Mouse (Mus musculus) layer of hippocampus, postnatal 25 days (tissue): Measurements from ENCODE around the gene Fam178b. TPM values are rescaled to one million over a fixed set of nuclear protein-coding genes. Genes with fewer than 3 reads are reported as not detected.
"Not testable (repeated sequence)": the region's sequence is repeated elsewhere in the genome, so short reads cannot be mapped to it uniquely, and the experiment has no call there.

Source experiments
- DNase-seq, 2 experiments: peaks; one replicate each; pipeline ENCODE4 v3.0.0; 2022; ENCODE audit warnings: mixed read lengths in 2 of 2, low spot score in 1 of 2; ENCODE audit errors: extremely low spot score in 1 of 2
- total RNA-seq, 2 experiments: library from RNA; stranded (reverse); gene quantifications; 2 replicates each; pipeline ENCODE4 v1.2.3; 2021

Fam178b gene
- total RNA-seq, 2 experiments from 2014 or later, result 0.34 TPM; not detected in 1

DNA sequence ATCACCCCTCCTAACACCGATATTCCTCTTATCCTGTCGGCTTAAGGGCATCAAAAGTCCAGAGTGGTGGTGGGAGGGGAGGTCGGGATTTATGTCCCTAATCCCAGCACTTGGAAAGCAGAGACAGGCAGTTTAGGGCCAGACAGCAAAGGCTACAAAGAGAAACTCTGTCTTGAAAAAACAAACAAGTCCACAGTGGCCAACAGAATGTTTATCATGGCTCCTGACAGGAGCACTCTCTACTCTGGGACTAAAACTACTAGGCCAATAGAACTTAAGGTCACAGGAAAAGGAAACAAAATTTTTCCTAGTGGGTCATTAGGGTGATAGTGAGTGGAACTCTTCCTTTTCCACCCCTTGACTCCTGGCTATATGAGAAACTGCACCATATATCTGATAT is 8.0 kb downstream of the Fam178b start:
- DNase-seq, result no peak

DNA sequence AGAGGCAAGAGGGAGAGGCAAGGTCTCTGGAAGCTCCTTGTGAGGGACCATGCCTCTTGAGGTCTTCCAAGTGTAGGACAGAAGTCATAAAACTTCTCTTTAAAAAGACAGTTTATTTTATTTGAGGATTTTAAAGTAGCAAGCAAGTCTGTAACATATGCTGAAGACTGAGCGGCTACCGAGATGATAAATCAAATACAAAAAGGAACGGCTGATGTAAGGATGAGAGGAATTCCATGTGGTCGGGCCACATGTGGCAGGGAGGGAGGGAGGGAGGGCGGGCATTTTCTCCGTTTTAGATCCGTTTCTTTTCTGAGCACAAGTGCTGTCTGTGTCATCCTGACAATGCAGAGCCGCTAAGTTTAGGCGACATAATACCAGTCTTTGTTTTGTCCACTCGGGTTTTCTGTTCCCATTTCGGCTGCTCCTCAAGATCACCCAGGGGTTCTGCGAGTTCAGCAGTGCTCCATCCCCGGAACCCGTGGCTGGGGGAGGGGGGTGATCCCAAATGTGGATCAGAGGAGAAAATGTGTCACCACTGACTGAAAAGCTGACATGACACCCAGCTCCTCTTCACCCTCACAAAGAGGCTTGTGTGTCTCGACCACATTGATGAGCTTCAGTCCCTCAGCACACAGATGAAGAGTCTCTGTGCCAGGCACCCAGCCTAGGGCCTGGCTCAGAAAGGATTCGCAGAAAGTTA is 10.2 kb downstream of the Fam178b start:
- no peak for DNase-seq

DNA sequence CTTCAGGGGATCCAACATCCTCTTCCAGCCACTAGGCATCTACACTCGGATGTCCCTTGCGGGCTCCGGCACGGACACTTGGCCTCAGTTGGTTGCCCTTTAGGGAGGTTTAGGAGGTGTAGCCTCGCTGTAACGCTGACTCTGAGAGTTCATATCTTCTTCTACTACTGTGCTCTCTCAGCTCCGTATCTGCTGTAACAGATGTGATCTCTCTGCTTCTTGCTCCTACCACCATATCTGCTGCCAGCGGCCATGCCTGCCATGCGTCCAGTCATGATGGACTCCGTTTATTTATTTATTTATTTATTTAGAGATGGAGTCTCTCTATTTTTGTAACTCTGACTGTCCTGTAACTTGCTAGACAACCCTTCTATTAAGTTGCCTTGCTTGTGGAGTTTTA is 11.7 kb downstream of the Fam178b start:
- DNase-seq, result no peak

DNA sequence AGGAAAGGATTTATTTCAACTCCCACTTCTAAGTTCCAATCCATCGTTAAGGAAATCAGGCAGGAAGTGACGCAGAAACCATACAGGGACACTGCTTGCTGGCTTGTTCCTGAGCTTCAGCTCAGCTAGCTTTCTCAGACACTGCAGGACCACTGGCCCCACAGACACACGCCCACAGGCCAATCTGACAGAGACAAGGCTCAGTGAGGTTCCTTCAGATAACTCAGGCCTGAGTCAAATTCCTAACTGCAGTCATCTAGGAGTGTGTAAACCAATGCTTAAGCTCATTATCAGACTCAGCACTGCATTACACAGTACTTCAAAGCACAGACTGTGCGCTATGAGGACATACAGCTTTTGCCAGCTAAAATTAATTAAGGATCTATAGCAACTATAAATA is 12.7 kb downstream of the Fam178b start:
- DNase-seq, result no peak

DNA sequence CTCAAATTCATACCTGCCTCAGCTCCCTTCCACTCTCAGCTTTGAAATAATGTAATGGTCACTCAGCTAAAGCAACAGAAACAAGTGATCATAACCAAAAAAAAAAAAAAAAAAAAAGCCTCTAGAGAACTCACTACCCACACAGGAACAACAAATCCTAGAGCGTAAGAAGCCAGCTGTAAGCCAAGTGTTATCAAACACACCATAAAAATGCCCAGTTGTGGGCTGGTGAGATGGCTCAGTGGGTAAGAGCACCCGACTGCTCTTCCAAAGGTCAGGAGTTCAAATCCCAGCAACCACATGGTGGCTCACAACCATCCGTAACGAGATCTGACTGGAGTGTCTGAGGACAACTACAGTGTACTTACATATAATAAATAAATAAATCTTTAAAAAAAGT is 15.0 kb downstream of the Fam178b start:
- DNase-seq, result not testable (repeated sequence)

DNA sequence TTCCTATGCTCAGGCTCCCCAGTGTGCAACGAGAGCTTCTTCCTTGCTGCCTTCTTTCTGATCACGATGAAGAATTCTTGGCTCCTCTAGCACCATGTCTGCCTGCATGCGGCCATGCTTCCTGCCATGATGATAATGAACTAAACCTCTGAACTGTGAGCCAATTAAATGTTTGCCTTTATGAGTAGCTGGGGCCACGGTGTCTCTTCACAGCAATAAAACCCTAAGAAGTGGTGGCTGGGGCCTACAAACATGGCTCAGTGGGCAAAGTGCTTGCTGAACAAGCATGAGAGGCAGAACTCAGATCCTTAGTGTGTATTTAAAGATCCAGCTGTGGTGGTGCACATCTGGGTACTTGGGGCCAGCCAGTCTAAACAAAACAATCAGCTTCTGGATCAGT is 17.0 kb downstream of the Fam178b start:
- no peak for DNase-seq

DNA sequence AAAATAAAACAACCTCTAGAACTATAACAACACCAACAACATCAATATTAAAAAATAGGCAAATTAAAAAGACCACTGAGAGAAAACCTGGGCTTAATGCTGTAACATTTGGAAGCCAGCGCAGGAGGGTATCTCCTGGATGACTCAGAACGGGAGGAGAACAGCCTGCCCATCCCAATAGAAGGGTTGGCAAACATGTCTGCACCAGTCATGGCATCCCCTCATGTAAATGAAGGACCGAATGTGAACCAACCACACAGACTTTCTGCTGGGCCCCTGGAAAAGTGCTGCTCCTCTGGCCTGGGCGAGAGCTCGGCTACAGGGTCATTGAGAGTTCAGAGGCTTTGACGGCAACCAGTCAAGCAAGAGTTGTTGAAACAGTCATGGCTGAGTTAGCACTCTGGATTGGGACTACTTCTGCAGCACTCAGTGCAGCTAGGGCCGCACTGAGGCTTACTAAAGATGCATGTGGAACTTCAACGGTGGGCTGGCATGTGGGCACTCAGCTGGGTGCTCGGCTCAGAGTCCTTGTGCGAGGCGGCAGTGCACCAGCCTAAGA is 17.7 kb downstream of the Fam178b start:
- no peak for DNase-seq

DNA sequence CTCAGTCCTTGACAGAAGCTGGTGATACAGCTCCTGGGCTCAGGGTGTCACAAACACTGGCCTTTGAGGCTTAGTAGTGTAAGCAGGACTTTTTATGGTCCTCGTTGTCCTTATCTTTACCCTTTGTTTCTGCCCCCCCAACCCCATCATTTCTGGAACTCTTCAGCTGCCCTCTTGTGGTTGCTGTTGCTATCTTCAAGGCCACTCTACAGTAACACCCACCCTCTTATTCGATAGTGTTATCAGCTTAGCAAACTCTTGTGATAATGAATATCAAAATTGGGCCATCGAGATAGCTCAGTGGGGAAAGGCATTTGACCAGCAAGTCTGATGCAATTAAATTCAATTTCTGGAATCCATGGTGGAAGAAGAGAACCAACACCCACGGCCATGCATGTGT is 18.5 kb downstream of the Fam178b start:
- DNase-seq, result peak in 1 of 2 experiments; percentile 8

DNA sequence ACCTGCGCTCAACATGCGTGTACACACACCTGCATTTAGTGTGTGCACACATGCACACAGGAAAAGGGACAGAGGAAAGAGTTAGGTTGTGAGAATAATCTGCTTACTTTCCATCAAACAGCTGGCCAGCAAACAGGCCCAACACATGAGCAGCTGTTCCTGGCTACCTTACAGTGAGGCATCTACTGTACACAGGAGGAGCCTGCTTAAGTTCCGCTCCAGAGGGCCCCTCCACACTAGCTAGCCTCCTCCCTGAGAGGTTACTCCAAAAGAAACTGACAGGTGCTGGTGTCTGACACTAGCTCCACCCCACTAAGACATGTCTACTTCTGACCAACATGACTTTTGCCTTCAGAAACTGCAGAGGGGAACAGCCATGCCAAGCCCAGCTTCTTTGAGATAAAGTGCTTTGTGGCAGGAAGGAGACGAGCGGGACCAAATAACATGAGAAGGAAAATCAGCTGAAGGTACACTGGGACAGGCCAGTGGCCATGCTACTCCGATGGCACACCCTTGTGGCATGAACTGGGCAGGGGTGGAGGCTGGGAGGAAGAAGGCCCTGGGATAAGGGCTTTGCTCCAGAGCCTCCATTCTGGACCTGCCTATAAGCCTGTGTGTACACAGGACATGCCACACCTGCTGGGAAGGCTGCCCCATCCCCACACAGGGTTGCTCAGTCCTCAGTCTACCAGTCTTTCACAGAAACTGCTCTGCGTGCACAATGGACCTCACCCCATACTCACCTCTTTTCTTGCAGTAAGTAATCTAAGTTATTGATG is 24.2 kb downstream of the Fam178b start:
- DNase-seq, result no peak

DNA sequence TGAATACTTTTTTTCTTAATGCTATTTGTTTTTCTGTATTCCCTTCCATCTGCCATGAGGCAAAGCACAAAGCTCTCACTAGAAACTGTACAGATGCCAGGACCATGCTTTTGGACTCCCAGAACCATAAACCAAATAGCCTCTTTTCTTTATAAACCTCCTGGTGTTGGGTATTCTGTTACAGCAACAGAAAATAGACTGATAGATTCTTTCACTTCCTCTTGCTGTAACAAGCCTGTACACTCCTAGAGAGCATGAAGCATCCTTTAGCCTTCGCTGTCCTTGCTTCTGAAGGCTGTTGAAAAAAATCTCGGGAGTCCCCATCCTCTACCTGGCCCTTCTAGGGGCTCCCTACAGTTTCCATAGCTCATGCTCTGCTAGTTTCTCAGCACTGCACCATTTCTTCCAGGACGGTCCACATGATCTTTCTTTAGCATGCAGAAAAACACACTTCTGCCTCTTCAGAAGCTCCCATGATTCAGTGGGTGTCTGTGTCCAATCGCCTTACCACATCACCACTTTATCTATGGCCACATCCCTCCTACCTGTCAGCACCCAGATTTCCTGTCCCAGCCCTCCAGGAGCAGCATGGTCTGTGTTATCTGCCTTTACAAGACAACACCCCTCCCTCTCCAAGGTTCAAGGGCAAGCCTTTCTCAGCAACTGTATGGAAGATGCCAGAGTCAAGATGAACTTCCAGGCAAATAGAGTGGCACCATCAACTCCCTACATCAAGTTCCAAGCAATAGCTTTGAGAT is 25.1 kb downstream of the Fam178b start:
- no peak for DNase-seq

DNA sequence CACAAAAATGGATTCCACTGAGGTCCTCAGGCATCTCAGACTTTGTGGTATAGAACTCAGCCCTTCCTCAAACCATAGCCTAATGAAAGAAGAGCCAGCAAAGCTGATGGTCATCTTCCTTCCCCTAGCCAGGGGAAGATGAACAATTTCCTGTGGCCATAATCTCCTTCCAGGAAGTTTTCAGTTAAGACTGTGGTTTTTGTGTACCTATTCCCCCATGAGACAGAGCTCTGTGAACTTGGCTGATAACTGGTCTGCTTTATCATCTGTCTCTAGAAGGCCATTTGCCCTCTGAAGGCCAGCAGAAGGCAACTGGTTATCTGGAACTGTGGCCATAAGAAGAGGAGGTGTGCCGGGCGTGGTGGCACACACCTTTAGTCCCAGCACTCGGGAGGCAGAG is 26.8 kb downstream of the Fam178b start:
- no peak for DNase-seq

DNA sequence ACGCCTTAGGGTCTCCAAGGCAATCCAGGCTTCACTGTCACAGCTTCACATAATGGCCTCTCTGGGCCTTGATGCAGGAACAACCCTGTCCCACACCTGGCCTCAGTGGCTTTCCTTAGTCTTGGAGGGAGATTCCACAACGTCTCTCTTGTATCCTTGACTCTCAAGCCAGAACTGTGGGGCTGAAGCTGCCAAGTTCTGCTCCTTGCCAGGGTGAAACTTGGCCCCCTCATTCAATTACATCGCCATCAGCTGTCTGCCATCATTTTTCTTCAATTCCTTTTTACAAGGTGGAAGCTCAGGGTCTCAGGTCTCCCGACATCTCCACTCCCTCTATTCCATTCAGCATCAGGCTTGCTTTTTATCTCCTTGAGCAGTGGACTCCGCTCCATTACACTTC is 27.9 kb downstream of the Fam178b start:
- DNase-seq, result no peak

DNA sequence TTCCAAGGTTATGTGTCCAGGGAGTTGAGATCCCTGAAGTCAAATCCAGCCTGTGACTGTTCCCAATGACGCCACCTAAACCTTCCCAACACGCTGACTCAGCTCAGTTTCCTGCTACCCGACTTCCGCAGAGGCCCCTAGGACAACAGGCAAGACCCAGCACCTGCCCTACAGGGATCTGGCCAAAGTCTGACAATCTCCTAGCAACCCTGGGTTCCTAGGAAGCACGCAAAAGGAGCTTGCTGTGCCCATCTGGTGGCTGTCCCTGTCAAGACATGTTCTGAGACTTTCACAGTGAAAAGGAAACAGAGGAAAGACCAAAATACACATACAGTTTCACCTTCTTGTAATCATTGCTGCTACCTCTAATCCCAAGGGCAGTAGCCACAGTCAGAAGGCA is 35.4 kb downstream of the Fam178b start:
- DNase-seq, result no peak

DNA sequence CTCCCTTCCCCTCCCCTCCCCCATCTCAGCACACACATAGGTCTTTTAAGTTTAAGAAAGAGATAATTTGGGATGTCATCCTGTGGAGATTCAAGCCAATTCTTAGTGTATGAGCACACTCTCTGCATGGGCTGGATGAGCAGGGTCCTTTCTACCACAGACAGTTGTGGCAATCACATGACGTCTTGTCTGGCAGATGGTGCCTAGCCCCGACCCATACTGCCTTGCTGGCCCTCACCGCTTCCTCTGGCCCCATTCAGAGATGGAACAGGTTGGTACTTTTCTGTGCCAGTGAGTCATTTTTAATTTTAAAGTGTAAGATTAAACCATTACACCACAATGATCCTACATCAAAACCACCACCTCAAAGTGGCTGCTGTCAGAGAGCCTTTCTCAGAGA is 36.7 kb downstream of the Fam178b start:
- no peak for DNase-seq

DNA sequence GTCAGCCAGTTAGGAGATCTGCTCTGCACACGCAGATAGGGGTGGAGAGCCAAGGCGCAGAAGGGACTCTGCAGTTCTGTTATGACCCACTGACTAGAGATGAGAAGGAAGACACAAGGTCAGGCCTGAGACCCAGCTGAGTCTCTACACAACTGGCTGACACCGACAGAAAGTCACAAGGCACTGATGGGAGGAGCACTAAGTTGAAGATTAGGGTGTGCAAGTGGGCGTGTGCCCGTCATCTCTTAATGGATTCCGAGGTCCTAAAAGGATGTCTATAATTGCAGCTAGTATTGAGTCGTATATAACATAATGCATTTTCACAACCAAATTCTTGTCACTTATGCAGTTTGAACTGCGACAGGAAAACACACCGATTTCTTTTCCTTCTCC is 38.4 kb downstream of the Fam178b start:
- no peak for DNase-seq

DNA sequence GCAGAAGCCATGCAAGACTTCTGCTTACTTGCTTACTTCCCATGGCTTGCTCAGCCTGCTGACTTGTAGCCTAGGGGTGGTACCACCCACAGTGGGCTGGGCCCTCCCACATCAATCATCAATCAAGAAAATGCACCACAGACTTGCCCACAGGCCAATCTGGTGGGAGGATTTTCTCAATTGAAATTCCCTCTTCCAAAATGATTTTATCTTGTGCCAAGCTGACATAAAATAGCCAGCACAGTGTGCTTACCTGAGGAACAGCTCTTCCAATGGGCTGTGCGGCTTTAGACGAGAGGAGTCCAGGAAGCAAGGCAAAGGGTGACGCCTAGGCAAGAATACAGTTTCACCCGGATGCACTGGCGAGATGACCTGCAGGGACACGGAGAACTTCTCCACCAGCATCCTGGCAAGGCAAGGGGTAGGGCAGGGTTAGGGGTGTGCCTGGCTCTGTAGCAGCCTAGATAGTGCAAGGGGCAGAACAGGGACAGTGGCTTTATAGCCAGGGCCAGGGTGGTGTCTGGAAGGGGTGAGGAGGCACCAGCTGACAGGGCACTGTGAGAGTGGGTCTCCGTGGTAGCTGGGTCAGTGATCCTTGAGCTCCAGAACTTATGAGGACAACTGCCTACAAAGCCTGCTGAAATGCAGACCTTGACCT is 38.9 kb downstream of the Fam178b start:
- no peak for DNase-seq

DNA sequence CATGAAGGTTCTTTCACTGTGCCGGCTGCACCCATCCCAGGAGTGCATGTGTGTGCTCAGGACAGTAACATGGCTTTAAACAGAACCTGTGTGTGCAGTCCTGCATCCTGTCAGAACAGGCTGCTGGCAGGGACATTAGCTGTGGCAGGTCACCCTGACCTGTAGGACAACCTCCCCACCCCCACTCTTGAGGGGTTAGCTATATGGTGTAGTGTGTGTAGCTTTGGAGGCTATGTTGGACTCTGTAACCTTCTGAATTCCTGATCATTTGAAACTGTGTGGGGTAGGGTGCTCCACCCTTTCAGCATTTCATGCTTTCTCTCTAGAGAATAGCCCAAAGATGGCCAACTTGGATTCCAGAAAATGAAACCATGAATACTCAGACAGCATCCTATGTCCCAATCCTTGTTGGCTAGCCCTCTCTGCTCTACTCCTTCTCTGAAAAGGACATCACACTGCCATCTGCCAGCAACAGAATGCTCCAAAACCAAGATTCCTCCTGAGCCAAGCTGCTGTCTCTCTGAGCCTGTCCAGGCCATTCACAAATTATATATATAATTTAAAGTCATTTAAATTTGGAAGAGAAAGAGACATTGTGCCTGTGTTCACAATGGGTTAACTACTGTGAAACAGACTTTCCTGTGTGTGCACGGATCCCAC is 47.0 kb downstream of the Fam178b start:
- no peak for DNase-seq

DNA sequence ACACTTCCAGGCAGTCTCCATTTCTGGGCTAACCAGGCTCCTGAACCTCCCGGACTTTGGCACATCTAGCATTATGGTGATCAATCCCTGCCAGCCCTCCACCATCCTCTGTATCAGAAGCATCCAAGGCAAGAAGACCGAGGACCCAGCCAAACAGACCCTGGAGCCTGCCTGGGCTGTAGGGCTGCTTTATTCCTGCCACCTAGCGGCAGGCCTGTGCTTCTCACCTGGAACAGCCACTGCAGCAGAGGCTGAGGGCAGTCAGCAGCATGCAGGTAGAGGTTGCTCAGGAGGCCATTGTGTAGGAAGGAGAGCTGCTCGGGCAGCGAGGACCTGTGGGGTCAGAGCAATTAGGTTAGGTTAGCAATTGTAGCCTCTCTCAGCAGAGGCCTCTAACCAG is 48.0 kb downstream of the Fam178b start:
- peak; percentile 54 to 62 for DNase-seq

DNA sequence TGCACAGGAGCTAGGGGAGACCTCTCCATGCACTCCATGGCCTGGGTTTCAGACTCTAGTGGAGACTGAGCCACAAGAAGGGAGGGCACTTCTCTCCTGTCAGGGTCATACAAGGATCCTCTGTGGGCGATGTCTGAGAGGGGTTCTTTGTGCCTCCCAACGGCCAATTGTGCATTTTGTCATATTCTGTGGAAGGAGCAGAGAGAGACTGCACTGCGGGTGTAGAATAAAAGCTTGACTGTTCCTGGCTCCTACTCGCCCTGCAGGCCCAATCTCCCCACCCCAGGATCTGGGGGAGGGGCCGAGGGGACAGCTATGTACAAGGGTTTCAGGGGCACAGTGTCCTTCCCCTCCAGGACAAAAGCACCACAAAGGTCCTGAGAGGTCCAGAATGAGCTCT is 49.1 kb downstream of the Fam178b start:
- DNase-seq, result no peak

DNA sequence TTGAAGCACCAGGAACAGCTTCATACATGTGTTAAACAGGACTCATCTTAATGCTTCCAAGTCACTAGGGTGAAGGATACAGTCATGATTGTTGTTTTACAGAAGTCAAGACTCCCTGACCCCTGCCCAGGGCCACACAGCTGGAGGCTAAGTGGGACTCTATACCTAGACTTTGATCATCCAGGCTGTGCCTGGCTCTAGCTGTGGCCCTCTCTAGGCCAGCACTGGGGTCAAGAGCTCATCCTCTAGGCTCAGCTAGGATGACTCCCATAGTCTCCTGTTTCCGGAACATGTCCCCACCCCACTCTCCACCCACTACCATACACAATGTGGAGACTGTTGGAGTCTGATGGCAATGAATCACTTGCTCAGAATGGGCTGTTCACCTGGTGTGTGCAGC is 50.1 kb downstream of the Fam178b start:
- DNase-seq, result no peak
